ENCODE assay signal across 16 mouse cellular contexts in genomic region chr16:85090992-85091391, GRCm38 (mm10).
DNase-seq lines count a peak whose midpoint lies in the region; ATAC-seq and TF ChIP-seq lines count a peak whose summit lies in the region.
"Had no signal": no experiment of that assay in that cellular context is flagged by ENCODE, and none has a peak within 500 bp of the region (broad histone marks: within the 10 kb centered on the region; RNA-seq: fewer than 3 reads in every experiment).

No protein-coding gene starts in this region.

- TF ChIP-seq POLR2A in brain, embryonic 14.5 days (IDR thresholded peaks at IDR 0.05; ENCODE audit: borderline replicate concordance, extremely low read depth, insufficient read depth, insufficient read length, poor library complexity, severe bottlenecking): no peak

- 40% methylated on average over 14 of the region's 14 CpGs for WGBS in heart, embryonic 11.5 days (ENCODE audit: insufficient replicate concordance)
- WGBS in hindbrain, embryonic 14.5 days: 58% methylated on average over 14 of the region's 14 CpGs
- WGBS in hindbrain, embryonic 11.5 days: 81% methylated on average over 14 of the region's 14 CpGs
- 31% methylated on average over 14 of the region's 14 CpGs for WGBS in forebrain, embryonic 16.5 days
- 68% methylated on average over 14 of the region's 14 CpGs for WGBS in stomach, postnatal 0 days

- H3K36me3 ChIP-seq in heart, embryonic 11.5 days (ENCODE audit: control insufficient read depth, insufficient read depth, low read length): no peaks in the 10 kb centered on the region
- peaks cover 3% of the 10 kb centered on the region; the same call in 1 of the 2 replicates for H3K36me3 ChIP-seq in hindbrain, embryonic 14.5 days (replicated peaks; ENCODE audit: control insufficient read depth, insufficient read depth)
- H3K36me3 ChIP-seq in hindbrain, embryonic 11.5 days (ENCODE audit: control insufficient read depth, insufficient read depth, low read length): no peaks in the 10 kb centered on the region
- no peaks in the 10 kb centered on the region for H3K36me3 ChIP-seq in forebrain, embryonic 16.5 days (ENCODE audit: control insufficient read depth, insufficient read depth)
- no peaks in the 10 kb centered on the region for H3K36me3 ChIP-seq in stomach, postnatal 0 days (ENCODE audit: control insufficient read depth, insufficient read depth, low read length)
- H3K36me3 ChIP-seq: limb, embryonic 15.5 days had no signal

- peak overlapping the region; percentile 43 for H3K4me2 ChIP-seq in heart, embryonic 11.5 days
- no peak overlapping the region for H3K4me2 ChIP-seq in hindbrain, embryonic 14.5 days (replicated peaks)
- no peak overlapping the region for H3K4me2 ChIP-seq in hindbrain, embryonic 11.5 days (replicated peaks; ENCODE audit: low read depth, low read length)
- peak overlapping the region; percentile 12 for H3K4me2 ChIP-seq in forebrain, embryonic 16.5 days (ENCODE audit: low read length)
- no peak overlapping the region for H3K4me2 ChIP-seq in stomach, postnatal 0 days (replicated peaks; ENCODE audit: low read depth)
- H3K4me2 ChIP-seq: limb, embryonic 15.5 days had no signal

- TF ChIP-seq CTCF in brain, embryonic 14.5 days (IDR thresholded peaks at IDR 0.05; ENCODE audit: borderline replicate concordance, extremely low read depth, insufficient read depth, insufficient read length): no peak
- TF ChIP-seq CTCF in stomach, postnatal 0 days (IDR thresholded peaks at IDR 0.05; ENCODE audit: low read depth): no peak

- intact Hi-C loops in heart, postnatal 10 days (cut with DNase I): loop anchor here (10.0 kb wide), 1 partner anchor 584 kb away; no protein-coding TSS in a partner anchor
- intact Hi-C loops in left cerebral cortex, postnatal 10 days (cut with DNase I): loop anchor here (5.0 kb wide), 1 partner anchor 81 kb away; the partner anchor contains the start of gene App

- peaks cover 34% of the 10 kb centered on the region for H3K4me1 ChIP-seq in heart, embryonic 11.5 days (ENCODE audit: control insufficient read depth, insufficient read depth, low read length)
- peaks cover 79% of the 10 kb centered on the region for H3K4me1 ChIP-seq in hindbrain, embryonic 14.5 days (replicated peaks; ENCODE audit: control insufficient read depth, insufficient read depth, low read length)
- no peaks in the 10 kb centered on the region for H3K4me1 ChIP-seq in hindbrain, embryonic 11.5 days (replicated peaks; ENCODE audit: control insufficient read depth, insufficient read depth, low read length)
- H3K4me1 ChIP-seq in forebrain, embryonic 16.5 days (replicated peaks; ENCODE audit: control insufficient read depth, insufficient read depth, low read length): peaks cover 77% of the 10 kb centered on the region
- no peaks in the 10 kb centered on the region for H3K4me1 ChIP-seq in stomach, postnatal 0 days (replicated peaks; ENCODE audit: control insufficient read depth, insufficient read depth)

- peak; percentile 44 for ATAC-seq in heart, embryonic 11.5 days (replicated peaks; ENCODE audit: insufficient number of reproducible peaks, low FRiP score, low TSS enrichment)
- 0 out of 2 replicates have a peak, but pooled peaks have one; percentile 23 for ATAC-seq in hindbrain, embryonic 14.5 days (ENCODE audit: low FRiP score)
- ATAC-seq in hindbrain, embryonic 11.5 days (ENCODE audit: low FRiP score): no peak
- no peak for ATAC-seq in forebrain, embryonic 16.5 days
- ATAC-seq in stomach, postnatal 0 days (ENCODE audit: low FRiP score, low TSS enrichment): no peak
- ATAC-seq: liver, postnatal 0 days; Patski had no signal

- DNase-seq in heart, postnatal 10 days: no peak
- no peak for DNase-seq in hindbrain, embryonic 14.5 days (ENCODE audit: low spot score)
- DNase-seq in hindbrain, embryonic 11.5 days (ENCODE audit: low spot score): no peak
- peak; percentile 77 for DNase-seq in brain, embryonic 14.5 days (ENCODE audit: low read depth)
- DNase-seq in left cerebral cortex, postnatal 10 days (ENCODE audit: extremely low spot score in 1 of 2, low spot score in 2 of 2): no peak
- DNase-seq in stomach, postnatal 0 days (ENCODE audit: low spot score): no peak
- DNase-seq: cerebellum, postnatal 25 days; gastrocnemius, adult 2 months; kidney, adult 2 months; liver, postnatal 0 days had no signal

- H3K4me3 ChIP-seq in heart, embryonic 11.5 days (ENCODE audit: low read depth, low read length): no peak overlapping the region
- no peak overlapping the region for H3K4me3 ChIP-seq in hindbrain, embryonic 14.5 days (replicated peaks; ENCODE audit: low read length)
- no peak overlapping the region for H3K4me3 ChIP-seq in hindbrain, embryonic 11.5 days (ENCODE audit: low read depth, low read length)
- no peak overlapping the region for H3K4me3 ChIP-seq in forebrain, embryonic 16.5 days (replicated peaks; ENCODE audit: low read length)
- H3K4me3 ChIP-seq in stomach, postnatal 0 days (ENCODE audit: low read depth, low read length): no peak overlapping the region
- H3K4me3 ChIP-seq: gastrocnemius, adult 2 months; left cerebral cortex, adult 2 months; limb, embryonic 15.5 days; myocyte had no signal

- H3K27me3 ChIP-seq in heart, embryonic 11.5 days (ENCODE audit: control insufficient read depth, insufficient read depth, low read length): no peaks in the 10 kb centered on the region
- H3K27me3 ChIP-seq in hindbrain, embryonic 14.5 days (ENCODE audit: control insufficient read depth, insufficient read depth, low read length): no peaks in the 10 kb centered on the region
- no peaks in the 10 kb centered on the region for H3K27me3 ChIP-seq in hindbrain, embryonic 11.5 days (ENCODE audit: control insufficient read depth, insufficient read depth, low read length)
- no peaks in the 10 kb centered on the region for H3K27me3 ChIP-seq in forebrain, embryonic 16.5 days (replicated peaks; ENCODE audit: control insufficient read depth, insufficient read depth, low read length)
- H3K27me3 ChIP-seq in stomach, postnatal 0 days (ENCODE audit: control insufficient read depth, insufficient read depth, low read length): no peaks in the 10 kb centered on the region
- H3K27me3 ChIP-seq: limb, embryonic 15.5 days; Patski had no signal

- H3K9me3 ChIP-seq in heart, embryonic 11.5 days (replicated peaks; ENCODE audit: control insufficient read depth, low read length): no peaks in the 10 kb centered on the region
- no peaks in the 10 kb centered on the region for H3K9me3 ChIP-seq in hindbrain, embryonic 14.5 days (ENCODE audit: control insufficient read depth, low read length)
- H3K9me3 ChIP-seq in hindbrain, embryonic 11.5 days (ENCODE audit: control insufficient read depth, low read length): no peaks in the 10 kb centered on the region
- H3K9me3 ChIP-seq in forebrain, embryonic 16.5 days (ENCODE audit: control insufficient read depth, low read length): no peaks in the 10 kb centered on the region
- no peaks in the 10 kb centered on the region for H3K9me3 ChIP-seq in stomach, postnatal 0 days (ENCODE audit: control insufficient read depth, low read length)
- H3K9me3 ChIP-seq: limb, embryonic 15.5 days had no signal

- no peak overlapping the region for H3K27ac ChIP-seq in heart, embryonic 11.5 days (ENCODE audit: low read depth, low read length)
- peak overlapping the region; percentile 45; the same call in 1 of the 2 replicates for H3K27ac ChIP-seq in hindbrain, embryonic 14.5 days
- no peak overlapping the region for H3K27ac ChIP-seq in hindbrain, embryonic 11.5 days (ENCODE audit: low read depth, low read length)
- H3K27ac ChIP-seq in forebrain, embryonic 16.5 days (ENCODE audit: low read length): peak overlapping the region; percentile 78
- H3K27ac ChIP-seq in stomach, postnatal 0 days (replicated peaks): no peak overlapping the region
- H3K27ac ChIP-seq: gastrocnemius, adult 2 months; left cerebral cortex, adult 2 months; limb, embryonic 15.5 days had no signal

- H3K9ac ChIP-seq in heart, embryonic 11.5 days (ENCODE audit: low read depth, low read length): no peak overlapping the region
- no peak overlapping the region for H3K9ac ChIP-seq in hindbrain, embryonic 14.5 days
- no peak overlapping the region for H3K9ac ChIP-seq in hindbrain, embryonic 11.5 days (ENCODE audit: low read depth, low read length)
- 0 out of 2 replicates have a peak overlapping the region, but pooled peaks have one; percentile 5 for H3K9ac ChIP-seq in forebrain, embryonic 16.5 days (replicated peaks; ENCODE audit: low read depth, low read length)
- H3K9ac ChIP-seq in stomach, postnatal 0 days (ENCODE audit: low read length): no peak overlapping the region
- H3K9ac ChIP-seq: limb, embryonic 15.5 days; liver, postnatal 0 days had no signal

- no peak for TF ChIP-seq EP300 in stomach, postnatal 0 days (optimal IDR thresholded peaks at IDR 0.05)

Comparison
In these comparisons a context has a peak if more than half of its experiments do, and no peak if none do; other contexts are left out.
1. ATAC-seq: peak in heart, embryonic 11.5 days (single experiment) and hindbrain, embryonic 14.5 days (single experiment); none in hindbrain, embryonic 11.5 days (single experiment), forebrain, embryonic 16.5 days (single experiment) and stomach, postnatal 0 days (single experiment).
2. H3K27ac ChIP-seq: peak in hindbrain, embryonic 14.5 days (single experiment) and forebrain, embryonic 16.5 days (single experiment); none in heart, embryonic 11.5 days (single experiment), hindbrain, embryonic 11.5 days (single experiment) and stomach, postnatal 0 days (single experiment).
3. H3K4me2 ChIP-seq: peak in heart, embryonic 11.5 days (single experiment) and forebrain, embryonic 16.5 days (single experiment); none in hindbrain, embryonic 14.5 days (single experiment), hindbrain, embryonic 11.5 days (single experiment) and stomach, postnatal 0 days (single experiment).